Mouse (Mus musculus): ENCODE data around the gene Als2. TPM values are rescaled to one million over a fixed set of nuclear protein-coding genes. Genes with fewer than 3 reads are reported as not detected.

Als2 gene
- polyA plus RNA-seq, 1 experiment from 2014 or later, result 8.0 TPM

DNA sequence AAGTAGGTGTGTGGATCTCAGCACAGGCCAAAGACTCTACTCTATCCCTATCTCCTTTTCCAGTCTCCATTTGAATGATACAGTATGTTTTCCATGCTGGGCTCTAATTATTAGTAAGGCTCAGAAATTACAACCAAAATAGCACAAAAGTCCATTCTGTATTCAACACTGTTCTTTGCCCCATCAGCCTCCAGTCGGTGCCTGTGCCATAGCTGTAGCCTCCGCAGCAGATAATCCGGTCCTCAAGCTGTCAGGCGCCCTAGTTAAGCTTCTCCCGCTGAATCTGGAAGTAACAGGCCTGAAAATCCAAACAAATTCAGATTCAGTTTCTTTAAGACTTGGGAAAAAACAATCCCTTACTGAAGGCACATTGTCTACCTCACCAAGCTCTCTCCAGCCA lies 73.1 kb downstream of the Als2 start:
- no peak overlapping the region for H3K4me2 ChIP-seq (ENCODE audit: low read depth, low read length)
- H3K27me3 ChIP-seq (ENCODE audit: control insufficient read depth, insufficient read depth, low read depth, low read length), result no peaks in the 10 kb centered on the region
- ATAC-seq (ENCODE audit: low read depth), result no peak
- no peaks in the 10 kb centered on the region for H3K9me3 ChIP-seq (replicated peaks; ENCODE audit: control insufficient read depth, low read length)
- H3K9ac ChIP-seq (ENCODE audit: low read depth, low read length), result no peak overlapping the region
- no peak overlapping the region for H3K4me3 ChIP-seq (ENCODE audit: low read depth, low read length)
- H3K4me1 ChIP-seq (ENCODE audit: control insufficient read depth, low read depth, low read length), result no peaks in the 10 kb centered on the region
- WGBS (ENCODE audit: insufficient replicate concordance), result 77% methylated on average over 5 of the region's 5 CpGs
- H3K36me3 ChIP-seq (ENCODE audit: control insufficient read depth, insufficient read depth), result peaks cover 4% of the 10 kb centered on the region; the same call in 1 of the 2 replicates
- no peak overlapping the region for H3K27ac ChIP-seq (ENCODE audit: low read length)

DNA sequence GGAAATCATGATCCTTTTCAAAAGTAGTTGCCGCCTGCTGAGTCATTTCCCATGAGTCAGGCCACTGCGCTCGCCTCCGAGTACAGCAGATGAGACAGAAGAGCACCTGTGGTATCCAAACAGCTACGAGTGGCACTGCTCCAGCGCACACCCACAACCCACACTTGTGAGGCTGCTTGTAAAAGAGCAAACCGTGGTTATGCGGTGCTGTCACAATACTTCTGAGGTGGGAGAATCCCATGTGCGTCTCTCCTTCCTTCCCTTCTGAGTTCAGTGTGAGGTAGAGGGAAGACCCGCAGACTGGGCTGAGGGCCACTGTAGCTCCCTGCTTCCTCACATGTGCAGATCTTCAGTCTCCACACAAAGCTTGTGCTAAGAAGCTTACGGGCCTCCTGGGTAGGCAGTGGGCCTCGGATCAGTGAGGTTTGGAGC lies 74.0 kb downstream of the Als2 start, which contains the start of gene Mpp4:
Gene Mpp4, minus strand, starts transcription at position 360 of the 432 bp plus-strand sequence.
- no peaks in the 10 kb centered on the region for H3K9me3 ChIP-seq (replicated peaks; ENCODE audit: control insufficient read depth, low read length)
- H3K4me2 ChIP-seq (ENCODE audit: low read depth, low read length), result no peak within 1 kb of the TSS
- no peaks in the 10 kb centered on the region for H3K4me1 ChIP-seq (ENCODE audit: control insufficient read depth, low read depth, low read length)
- peaks cover 4% of the 10 kb centered on the region; the same call in 1 of the 2 replicates for H3K36me3 ChIP-seq (ENCODE audit: control insufficient read depth, insufficient read depth)
- no peak within 1 kb of the TSS for H3K9ac ChIP-seq (ENCODE audit: low read depth, low read length)
- no peaks in the 10 kb centered on the region for H3K27me3 ChIP-seq (ENCODE audit: control insufficient read depth, insufficient read depth, low read depth, low read length)
- no peak within 1 kb of the TSS for H3K4me3 ChIP-seq (ENCODE audit: low read depth, low read length)
- ATAC-seq (ENCODE audit: low read depth), result no peak
- no peak within 1 kb of the TSS for H3K27ac ChIP-seq (ENCODE audit: low read length)
- WGBS (ENCODE audit: insufficient replicate concordance), result 24% methylated on average over 12 of the region's 12 CpGs

- Histone ChIP-seq H3K9ac (ENCODE audit: low read depth, low read length) (no peak overlapping the region), H3K9me3 (replicated peaks; ENCODE audit: control insufficient read depth, low read length) (no peaks in the 10 kb centered on the region), H3K4me3 (ENCODE audit: low read depth, low read length) (no peak overlapping the region), H3K4me1 (ENCODE audit: control insufficient read depth, low read depth, low read length) (no peaks in the 10 kb centered on the region), H3K27me3 (ENCODE audit: control insufficient read depth, insufficient read depth, low read depth, low read length) (no peaks in the 10 kb centered on the region), H3K4me2 (ENCODE audit: low read depth, low read length) (no peak overlapping the region), H3K36me3 (ENCODE audit: control insufficient read depth, insufficient read depth) (peaks cover 4% of the 10 kb centered on the region; the same call in 1 of the 2 replicates), H3K27ac (ENCODE audit: low read length) (no peak overlapping the region)
- WGBS (ENCODE audit: insufficient replicate concordance), result 73% methylated on average over 8 of the region's 8 CpGs
- ATAC-seq (ENCODE audit: low read depth), result no peak
Measured at GRCm38 (mm10) chr1:59162309-59163024, 74.6 kb downstream of the Als2 start.

GRCm38 (mm10) chr1:59161396-59161795 lies 75.6 kb downstream of the Als2 start:
- no peak overlapping the region for H3K4me2 ChIP-seq (ENCODE audit: low read depth, low read length)
- ATAC-seq (ENCODE audit: low read depth), result no peak
- WGBS (ENCODE audit: insufficient replicate concordance), result 76% methylated on average over 6 of the region's 6 CpGs

GRCm38 (mm10) chr1:59160871-59161270 lies 76.2 kb downstream of the Als2 start:
- 78% methylated on average over 6 of the region's 6 CpGs for WGBS (ENCODE audit: insufficient replicate concordance)
- no peak overlapping the region for H3K27ac ChIP-seq (ENCODE audit: low read length)
- ATAC-seq (ENCODE audit: low read depth), result no peak
- H3K36me3 ChIP-seq (ENCODE audit: control insufficient read depth, insufficient read depth), result no peaks in the 10 kb centered on the region
- H3K4me2 ChIP-seq (ENCODE audit: low read depth, low read length), result no peak overlapping the region
- no peak overlapping the region for H3K9ac ChIP-seq (ENCODE audit: low read depth, low read length)
- no peak overlapping the region for H3K4me3 ChIP-seq (ENCODE audit: low read depth, low read length)
- H3K4me1 ChIP-seq (ENCODE audit: control insufficient read depth, low read depth, low read length), result no peaks in the 10 kb centered on the region
- no peaks in the 10 kb centered on the region for H3K27me3 ChIP-seq (ENCODE audit: control insufficient read depth, insufficient read depth, low read depth, low read length)
- no peaks in the 10 kb centered on the region for H3K9me3 ChIP-seq (replicated peaks; ENCODE audit: control insufficient read depth, low read length)

More at GRCm38 (mm10) chr1:59161396-59161795, 75.6 kb downstream of the Als2 start:
- Histone ChIP-seq H3K9ac (ENCODE audit: low read depth, low read length) (no peak overlapping the region), H3K4me3 (ENCODE audit: low read depth, low read length) (no peak overlapping the region), H3K36me3 (ENCODE audit: control insufficient read depth, insufficient read depth) (no peaks in the 10 kb centered on the region), H3K27me3 (ENCODE audit: control insufficient read depth, insufficient read depth, low read depth, low read length) (no peaks in the 10 kb centered on the region), H3K27ac (ENCODE audit: low read length) (no peak overlapping the region), H3K4me1 (ENCODE audit: control insufficient read depth, low read depth, low read length) (no peaks in the 10 kb centered on the region), H3K9me3 (replicated peaks; ENCODE audit: control insufficient read depth, low read length) (no peaks in the 10 kb centered on the region)

- no peak overlapping the region for H3K4me3 ChIP-seq (ENCODE audit: low read depth, low read length)
- no peak overlapping the region for H3K9ac ChIP-seq (ENCODE audit: low read depth, low read length)
- H3K9me3 ChIP-seq (replicated peaks; ENCODE audit: control insufficient read depth, low read length), result no peaks in the 10 kb centered on the region
- no peaks in the 10 kb centered on the region for H3K36me3 ChIP-seq (ENCODE audit: control insufficient read depth, insufficient read depth)
- no peak overlapping the region for H3K27ac ChIP-seq (ENCODE audit: low read length)
- WGBS (ENCODE audit: insufficient replicate concordance), result 58% methylated on average over 3 of the region's 3 CpGs
- H3K4me2 ChIP-seq (ENCODE audit: low read depth, low read length), result no peak overlapping the region
- ATAC-seq (ENCODE audit: low read depth), result no peak
- H3K27me3 ChIP-seq (ENCODE audit: control insufficient read depth, insufficient read depth, low read depth, low read length), result no peaks in the 10 kb centered on the region
- H3K4me1 ChIP-seq (ENCODE audit: control insufficient read depth, low read depth, low read length), result no peaks in the 10 kb centered on the region
Measured at GRCm38 (mm10) chr1:59159136-59159535, 77.9 kb downstream of the Als2 start.

DNA sequence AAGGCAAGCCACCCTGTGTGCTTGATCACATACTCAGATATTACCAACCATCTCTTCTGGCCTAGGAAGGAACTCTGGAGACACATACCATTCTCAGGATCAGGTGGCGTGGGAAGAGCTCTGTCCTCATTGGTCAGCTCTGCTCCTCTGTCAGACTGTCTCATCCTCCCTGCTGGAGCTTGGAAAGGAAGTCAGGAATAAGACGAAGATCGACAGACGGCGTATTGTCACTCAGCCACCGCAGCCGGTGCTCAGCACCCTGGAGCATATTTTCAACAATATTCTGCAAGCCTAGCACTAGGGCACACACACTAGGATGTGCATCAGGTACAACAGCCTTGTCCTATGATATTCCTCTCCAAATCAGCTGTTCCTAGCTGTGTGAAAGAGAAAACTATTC lies 78.5 kb downstream of the Als2 start:
- WGBS (ENCODE audit: insufficient replicate concordance), result 77% methylated on average over 7 of the region's 7 CpGs
- no peaks in the 10 kb centered on the region for H3K27me3 ChIP-seq (ENCODE audit: control insufficient read depth, insufficient read depth, low read depth, low read length)
- H3K4me1 ChIP-seq (ENCODE audit: control insufficient read depth, low read depth, low read length), result no peaks in the 10 kb centered on the region
- no peak overlapping the region for H3K27ac ChIP-seq (ENCODE audit: low read length)
- no peaks in the 10 kb centered on the region for H3K36me3 ChIP-seq (ENCODE audit: control insufficient read depth, insufficient read depth)
- H3K4me2 ChIP-seq (ENCODE audit: low read depth, low read length), result no peak overlapping the region
- no peak overlapping the region for H3K4me3 ChIP-seq (ENCODE audit: low read depth, low read length)
- H3K9ac ChIP-seq (ENCODE audit: low read depth, low read length), result no peak overlapping the region
- no peak for ATAC-seq (ENCODE audit: low read depth)
- H3K9me3 ChIP-seq (replicated peaks; ENCODE audit: control insufficient read depth, low read length), result no peaks in the 10 kb centered on the region

GRCm38 (mm10) chr1:59157846-59158245 lies 79.2 kb downstream of the Als2 start:
- H3K4me2 ChIP-seq (ENCODE audit: low read depth, low read length), result no peak overlapping the region
- WGBS (ENCODE audit: insufficient replicate concordance), result 63% methylated on average over 4 of the region's 4 CpGs
- no peaks in the 10 kb centered on the region for H3K4me1 ChIP-seq (ENCODE audit: control insufficient read depth, low read depth, low read length)
- no peaks in the 10 kb centered on the region for H3K27me3 ChIP-seq (ENCODE audit: control insufficient read depth, insufficient read depth, low read depth, low read length)
- H3K27ac ChIP-seq (ENCODE audit: low read length), result no peak overlapping the region
- no peak for ATAC-seq (ENCODE audit: low read depth)
- H3K9ac ChIP-seq (ENCODE audit: low read depth, low read length), result no peak overlapping the region
- no peaks in the 10 kb centered on the region for H3K36me3 ChIP-seq (ENCODE audit: control insufficient read depth, insufficient read depth)
- no peak overlapping the region for H3K4me3 ChIP-seq (ENCODE audit: low read depth, low read length)
- H3K9me3 ChIP-seq (replicated peaks; ENCODE audit: control insufficient read depth, low read length), result no peaks in the 10 kb centered on the region

DNA sequence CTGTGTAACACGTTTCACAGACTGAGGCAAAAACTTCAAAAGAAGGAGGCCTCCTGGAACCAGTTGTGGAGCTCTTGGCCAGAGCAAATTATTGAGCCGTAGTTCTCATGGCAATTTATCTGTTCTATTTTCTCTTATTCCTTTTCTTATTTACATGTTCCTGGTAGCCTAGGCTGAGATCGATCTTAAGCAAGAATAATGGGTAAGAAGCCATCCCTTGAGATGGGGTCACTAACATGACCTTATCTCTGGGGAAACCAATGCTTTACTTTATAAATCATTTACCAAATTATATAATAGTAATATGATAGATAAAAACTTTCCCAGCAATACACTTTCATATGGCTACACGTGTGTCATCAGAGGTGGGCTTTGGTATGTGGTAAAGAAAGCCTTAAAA lies 84.7 kb downstream of the Als2 start:
- no peaks in the 10 kb centered on the region for H3K36me3 ChIP-seq (ENCODE audit: control insufficient read depth, insufficient read depth)
- no peak overlapping the region for H3K27ac ChIP-seq (ENCODE audit: low read length)
- WGBS (ENCODE audit: insufficient replicate concordance), result 63% methylated on average over 4 of the region's 4 CpGs
- no peaks in the 10 kb centered on the region for H3K27me3 ChIP-seq (ENCODE audit: control insufficient read depth, insufficient read depth, low read depth, low read length)
- no peak overlapping the region for H3K9ac ChIP-seq (ENCODE audit: low read depth, low read length)
- no peaks in the 10 kb centered on the region for H3K9me3 ChIP-seq (replicated peaks; ENCODE audit: control insufficient read depth, low read length)
- no peak overlapping the region for H3K4me2 ChIP-seq (ENCODE audit: low read depth, low read length)
- no peaks in the 10 kb centered on the region for H3K4me1 ChIP-seq (ENCODE audit: control insufficient read depth, low read depth, low read length)
- ATAC-seq (ENCODE audit: low read depth), result no peak
- no peak overlapping the region for H3K4me3 ChIP-seq (ENCODE audit: low read depth, low read length)

Data from liver, embryonic 16.5 days (tissue).